Mouse (Mus musculus): ENCODE data around the gene Psmb3. TPM values are rescaled to one million over a fixed set of nuclear protein-coding genes. Genes with fewer than 3 reads are reported as not detected.
"Not testable (repeated sequence)": the region's sequence is repeated elsewhere in the genome, so short reads cannot be mapped to it uniquely, and the experiment has no call there.

The Psmb3 gene
- 151 and 203 TPM in 2 replicates for polyA plus RNA-seq (2012; rRNA removed)

- peak; percentile 99 to 100 for DNase-seq (ENCODE audit: low read depth in 1 of 2, low spot score in 2 of 2)
- Histone ChIP-seq H3K27ac (ENCODE audit: insufficient read depth, low read length) (peak within 1 kb of the TSS; percentile 67), H3K4me3 (ENCODE audit: extremely low read depth, insufficient read depth, insufficient read length) (peak within 1 kb of the TSS; percentile 85), H3K36me3 (ENCODE audit: control insufficient read depth, insufficient read depth, low read length) (peaks cover 6% of the 10 kb centered on the region), H3K27me3 (ENCODE audit: control insufficient read depth, insufficient read depth, low read length) (peaks cover 13% of the 10 kb centered on the region), H3K4me1 (ENCODE audit: control insufficient read depth, insufficient read depth, insufficient read length) (peaks cover 13% of the 10 kb centered on the region; the same call in 1 of the 2 replicates)
- WGBS: under 1% methylated on average over 35 of the region's 35 CpGs
- TF ChIP-seq POLR2A (IDR thresholded peaks at IDR 0.05; ENCODE audit: low read depth, low read length) (peak; percentile 84), CTCF (IDR thresholded peaks at IDR 0.05; ENCODE audit: extremely low read depth, insufficient read depth, insufficient read length, insufficient replicate concordance) (no peak)
Measured at GRCm38 (mm10) chr11:97703039-97703826, at the start of gene Psmb3. TSS of gene Psmb3 (plus strand) at chr11:97703399.

DNA sequence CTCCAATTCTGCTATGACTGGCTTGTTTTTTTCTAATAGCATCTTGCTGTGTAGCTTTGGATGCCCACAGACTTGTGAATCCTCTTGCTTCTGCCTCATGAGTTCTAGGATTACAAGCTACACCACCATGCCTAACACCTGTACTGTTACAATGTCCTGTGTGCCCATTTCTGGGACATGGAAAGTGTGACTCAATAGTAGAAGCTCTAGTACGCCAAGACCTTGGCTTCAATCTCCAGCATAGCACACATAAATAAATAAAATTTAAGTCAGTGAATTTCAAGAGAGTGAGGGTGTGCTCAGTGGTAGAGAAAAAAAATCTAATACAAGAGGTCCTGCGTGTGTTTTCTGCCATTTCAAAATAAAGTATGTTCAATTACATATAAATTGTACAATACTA, 49.0 kb upstream of the Psmb3 start:
- WGBS: 87% methylated on average over 2 of the region's 2 CpGs
- no peaks in the 10 kb centered on the region; the same call in 1 of the 2 replicates for H3K36me3 ChIP-seq (ENCODE audit: control insufficient read depth, insufficient read depth, low read length)
- TF ChIP-seq POLR2A (IDR thresholded peaks at IDR 0.05; ENCODE audit: low read depth, low read length) (no peak), CTCF (IDR thresholded peaks at IDR 0.05; ENCODE audit: extremely low read depth, insufficient read depth, insufficient read length, insufficient replicate concordance) (no peak)
- peaks cover 6% of the 10 kb centered on the region; the same call in 1 of the 2 replicates for H3K4me1 ChIP-seq (ENCODE audit: control insufficient read depth, insufficient read depth, insufficient read length)
- no peaks in the 10 kb centered on the region for H3K27me3 ChIP-seq (ENCODE audit: control insufficient read depth, insufficient read depth, low read length)
- H3K4me3 ChIP-seq (ENCODE audit: extremely low read depth, insufficient read depth, insufficient read length): no peak overlapping the region
- H3K27ac ChIP-seq (ENCODE audit: insufficient read depth, low read length): no peak overlapping the region
- no peak for DNase-seq (ENCODE audit: low read depth in 1 of 2, low spot score in 2 of 2)

DNA sequence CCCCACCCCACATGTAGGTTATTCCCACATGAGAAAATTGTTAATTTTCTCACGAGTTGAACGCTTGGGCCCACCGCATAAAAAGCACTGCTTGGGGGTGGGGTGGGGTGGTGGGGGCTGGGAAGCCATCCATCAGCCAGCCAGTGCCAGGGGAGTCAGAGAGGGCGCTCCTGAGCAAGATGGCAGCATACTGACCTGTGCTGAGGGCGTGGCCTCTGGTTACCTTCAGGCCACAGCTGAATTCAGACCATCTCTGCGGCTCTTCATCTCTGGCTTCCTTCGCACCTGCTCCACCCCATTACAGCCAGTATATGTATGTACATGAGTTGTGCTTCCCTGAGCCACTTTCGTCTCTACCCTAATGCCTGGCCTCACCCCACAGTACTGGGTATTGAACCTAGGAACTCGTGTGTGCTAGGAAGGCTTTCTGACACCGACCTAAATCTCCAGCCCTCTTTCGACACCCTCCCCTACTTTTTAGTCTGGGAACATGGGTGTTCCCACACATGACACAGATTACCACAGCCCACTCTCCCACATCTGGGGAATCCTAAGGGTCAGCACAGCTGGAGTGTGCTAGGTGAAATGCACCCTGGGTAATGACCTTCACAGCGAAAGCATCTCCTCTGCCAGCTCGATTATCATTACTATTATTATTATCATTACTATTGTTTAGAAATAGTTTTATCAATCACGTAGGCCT, 46.8 kb upstream of the Psmb3 start:
- no peak for DNase-seq (ENCODE audit: low read depth in 1 of 2, low spot score in 2 of 2)
- no peak for TF ChIP-seq CTCF (IDR thresholded peaks at IDR 0.05; ENCODE audit: extremely low read depth, insufficient read depth, insufficient read length, insufficient replicate concordance)
- no peak for TF ChIP-seq POLR2A (IDR thresholded peaks at IDR 0.05; ENCODE audit: low read depth, low read length)
- no peak overlapping the region for H3K27ac ChIP-seq (ENCODE audit: insufficient read depth, low read length)
- H3K4me1 ChIP-seq (ENCODE audit: control insufficient read depth, insufficient read depth, insufficient read length): peaks cover 6% of the 10 kb centered on the region; the same call in 1 of the 2 replicates
- H3K4me3 ChIP-seq (ENCODE audit: extremely low read depth, insufficient read depth, insufficient read length): no peak overlapping the region
- no peaks in the 10 kb centered on the region for H3K27me3 ChIP-seq (ENCODE audit: control insufficient read depth, insufficient read depth, low read length)
- H3K36me3 ChIP-seq (ENCODE audit: control insufficient read depth, insufficient read depth, low read length): no peaks in the 10 kb centered on the region; the same call in 1 of the 2 replicates
- WGBS: 89% methylated on average over 14 of the region's 14 CpGs

- Histone ChIP-seq H3K4me3 (ENCODE audit: extremely low read depth, insufficient read depth, insufficient read length) (no peak overlapping the region), H3K36me3 (ENCODE audit: control insufficient read depth, insufficient read depth, low read length) (no peaks in the 10 kb centered on the region; the same call in 1 of the 2 replicates), H3K27ac (ENCODE audit: insufficient read depth, low read length) (no peak overlapping the region), H3K27me3 (ENCODE audit: control insufficient read depth, insufficient read depth, low read length) (no peaks in the 10 kb centered on the region), H3K4me1 (ENCODE audit: control insufficient read depth, insufficient read depth, insufficient read length) (peaks cover 6% of the 10 kb centered on the region; the same call in 1 of the 2 replicates)
- no peak for DNase-seq (ENCODE audit: low read depth in 1 of 2, low spot score in 2 of 2)
- TF ChIP-seq POLR2A (IDR thresholded peaks at IDR 0.05; ENCODE audit: low read depth, low read length) (no peak), CTCF (IDR thresholded peaks at IDR 0.05; ENCODE audit: extremely low read depth, insufficient read depth, insufficient read length, insufficient replicate concordance) (no peak)
- 71% methylated on average over 4 of the region's 6 CpGs for WGBS
Measured at GRCm38 (mm10) chr11:97657184-97657945, 45.8 kb upstream of the Psmb3 start.

DNA sequence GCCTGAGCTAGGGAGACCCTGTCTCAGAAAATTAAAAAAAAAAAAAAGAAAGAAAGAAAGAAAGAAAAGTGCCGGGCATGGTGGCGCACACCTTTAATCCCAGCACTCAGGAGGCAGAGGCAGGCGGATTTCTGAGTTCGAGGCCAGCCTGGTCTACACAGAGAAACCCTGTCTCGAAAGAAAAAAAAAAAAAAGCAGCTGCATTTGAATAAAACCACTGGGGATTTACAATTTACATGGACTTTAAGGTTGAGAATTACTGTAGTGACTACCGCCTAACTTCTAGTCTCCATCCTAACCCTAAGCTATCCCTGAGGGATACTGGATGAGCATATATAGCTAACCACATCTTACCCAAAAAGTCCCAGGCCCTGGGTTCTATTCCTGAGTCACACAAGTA, 45.2 kb upstream of the Psmb3 start:
- H3K36me3 ChIP-seq (ENCODE audit: control insufficient read depth, insufficient read depth, low read length); H3K27ac ChIP-seq (ENCODE audit: insufficient read depth, low read length); H3K4me3 ChIP-seq (ENCODE audit: extremely low read depth, insufficient read depth, insufficient read length); DNase-seq (ENCODE audit: low read depth in 1 of 2, low spot score in 2 of 2); H3K4me1 ChIP-seq (ENCODE audit: control insufficient read depth, insufficient read depth, insufficient read length); H3K27me3 ChIP-seq (ENCODE audit: control insufficient read depth, insufficient read depth, low read length): not testable (repeated sequence)
- WGBS: 75% methylated on average over 6 of the region's 6 CpGs

- no peak overlapping the region for H3K4me3 ChIP-seq (ENCODE audit: extremely low read depth, insufficient read depth, insufficient read length)
- H3K36me3 ChIP-seq (ENCODE audit: control insufficient read depth, insufficient read depth, low read length): no peaks in the 10 kb centered on the region; the same call in 1 of the 2 replicates
- DNase-seq (ENCODE audit: low read depth in 1 of 2, low spot score in 2 of 2): no peak
- TF ChIP-seq POLR2A (IDR thresholded peaks at IDR 0.05; ENCODE audit: low read depth, low read length): no peak
- peaks cover 6% of the 10 kb centered on the region; the same call in 1 of the 2 replicates for H3K4me1 ChIP-seq (ENCODE audit: control insufficient read depth, insufficient read depth, insufficient read length)
- WGBS: 72% methylated on average over 11 of the region's 11 CpGs
- peak overlapping the region; percentile 98 for H3K27ac ChIP-seq (ENCODE audit: insufficient read depth, low read length)
- H3K27me3 ChIP-seq (ENCODE audit: control insufficient read depth, insufficient read depth, low read length): no peaks in the 10 kb centered on the region
Measured at GRCm38 (mm10) chr11:97658751-97659266, 44.4 kb upstream of the Psmb3 start.
